Mouse (Mus musculus) CH12.LX (cell line): ENCODE measurements at regions not wholly inside any gene's neighbourhood (a gene's known extent, or its start where the extent isn't known, plus 50 kb on each side); places are given as distances from the start of the nearest gene placed in this dataset.

Experiments used
- DNase-seq: peaks from one replicate; pipeline ENCODE4 v3.0.0-alpha.2; 2013; ENCODE audit errors: extremely low read depth
- H3K27ac ChIP-seq: 2 replicates; pipeline ENCODE4 v1.5.1; 2012; ENCODE audit warnings: low read depth, mild to moderate bottlenecking, control low read depth, moderate library complexity; ENCODE audit not compliant: insufficient read depth
- H3K27me3 ChIP-seq: replicated peaks from 2 replicates; pipeline ENCODE3; 2012; ENCODE audit warnings: inconsistent platforms
- H3K36me3 ChIP-seq, 2 experiments: replicated peaks in 1 of 2; 2 replicates each; pipeline versions ENCODE3 to v1.6.1; 2012; ENCODE audit warnings: inconsistent platforms in 1 of 2, low read length in 1 of 2, mild to moderate bottlenecking in 1 of 2, mixed read lengths in 1 of 2, moderate library complexity in 1 of 2; ENCODE audit not compliant: control insufficient read depth in 1 of 2, insufficient read depth in 1 of 2
- H3K4me1 ChIP-seq, 2 experiments: 2 replicates each; pipeline ENCODE4 v1.6.1; 2012; ENCODE audit warnings: inconsistent platforms in 1 of 2, moderate library complexity in 1 of 2; ENCODE audit not compliant: insufficient read depth in 2 of 2, control insufficient read depth in 1 of 2
- H3K4me2 ChIP-seq: 2 replicates; pipeline ENCODE4 v1.6.1; 2012; ENCODE audit warnings: low read depth, mild to moderate bottlenecking, control low read depth; ENCODE audit not compliant: poor library complexity, insufficient read depth, severe bottlenecking
- H3K4me3 ChIP-seq, 3 experiments: fragments of 150-350 bp in 1 of 3; sonication (generic) in 1 of 3; replicated peaks in 1 of 3; 2 replicates each; pipeline versions ENCODE3 to v1.5.1; 2011 to 2012; ENCODE audit warnings: low read depth in 2 of 3, low read length in 2 of 3, mild to moderate bottlenecking in 2 of 3, moderate library complexity in 2 of 3, control low read depth in 1 of 3, improper control_type of control experiment in 1 of 3, inconsistent platforms in 1 of 3, mixed read lengths in 1 of 3; ENCODE audit not compliant: poor library complexity in 1 of 3
- H3K79me2 ChIP-seq: replicated peaks from 2 replicates; pipeline ENCODE4 v1.6.1; 2012; ENCODE audit warnings: mild to moderate bottlenecking, moderate library complexity; ENCODE audit not compliant: control insufficient read depth, poor library complexity, insufficient read depth, severe bottlenecking; ENCODE audit errors: extremely low read depth
- H3K9ac ChIP-seq: 2 replicates; pipeline ENCODE4 v1.6.1; 2012; ENCODE audit warnings: low read depth, mild to moderate bottlenecking, control low read depth, moderate library complexity; ENCODE audit not compliant: insufficient read depth
- H3K9me3 ChIP-seq: replicated peaks from 2 replicates; pipeline ENCODE3; 2012; ENCODE audit warnings: low read length, inconsistent platforms, mixed read lengths
- CHD2 ChIP-seq: IDR thresholded peaks from 2 replicates; pipeline ENCODE4 v1.6.1; 2011; ENCODE audit warnings: low read length, improper control_type of control experiment
- CTCF ChIP-seq, 2 experiments: IDR thresholded peaks in 1 of 2; conservative IDR thresholded peaks in 1 of 2; 2 replicates each; pipeline ENCODE4 v1.5.1; 2011 to 2012; ENCODE audit warnings: low read depth in 2 of 2, low read length in 2 of 2, improper control_type of control experiment in 1 of 2, inconsistent platforms in 1 of 2, mild to moderate bottlenecking in 1 of 2, moderate library complexity in 1 of 2
- E2F4 ChIP-seq: IDR thresholded peaks from 2 replicates; pipeline ENCODE4 v1.6.1; 2011; ENCODE audit warnings: low read depth, low read length, improper control_type of control experiment; ENCODE audit not compliant: insufficient replicate concordance
- EP300 ChIP-seq: IDR thresholded peaks from 2 replicates; pipeline ENCODE4 v1.6.1; 2011; ENCODE audit warnings: low read length, improper control_type of control experiment
- ETS1 ChIP-seq: conservative IDR thresholded peaks from 2 replicates; pipeline ENCODE4 v1.6.1; 2012; ENCODE audit warnings: low read depth, mild to moderate bottlenecking, inconsistent platforms, low read length, improper control_type of control experiment, moderate library complexity
- GABPA ChIP-seq: IDR thresholded peaks from 2 replicates; pipeline ENCODE4 v1.6.1; 2012; ENCODE audit warnings: low read depth, low read length, improper control_type of control experiment, inconsistent platforms; ENCODE audit not compliant: insufficient replicate concordance
- IRF4 ChIP-seq: IDR thresholded peaks from 2 replicates; pipeline ENCODE4 v1.6.1; 2014; ENCODE audit warnings: low read depth, mild to moderate bottlenecking, inconsistent platforms, low read length, improper control_type of control experiment
- JUN ChIP-seq: IDR thresholded peaks from 2 replicates; pipeline ENCODE4 v1.6.1; 2011; ENCODE audit warnings: low read depth, mild to moderate bottlenecking, low read length, improper control_type of control experiment, moderate library complexity; ENCODE audit not compliant: insufficient read depth
- KAT2A ChIP-seq: IDR thresholded peaks from 2 replicates; pipeline ENCODE4 v1.6.1; 2012; ENCODE audit warnings: low read length, improper control_type of control experiment, inconsistent platforms; ENCODE audit not compliant: insufficient replicate concordance
- MAX ChIP-seq: IDR thresholded peaks from 2 replicates; pipeline ENCODE4 v1.6.1; 2011; ENCODE audit warnings: low read length, improper control_type of control experiment
- MEF2A ChIP-seq: IDR thresholded peaks from 2 replicates; pipeline ENCODE4 v1.6.1; 2014; ENCODE audit warnings: low read depth, mild to moderate bottlenecking, inconsistent platforms, low read length, improper control_type of control experiment, borderline replicate concordance
- MYC ChIP-seq: IDR thresholded peaks from 2 replicates; pipeline ENCODE4 v1.6.1; 2011; ENCODE audit warnings: low read depth, mild to moderate bottlenecking, improper control_type of control experiment, low read length
- NELFE ChIP-seq: IDR thresholded peaks from 2 replicates; pipeline ENCODE4 v1.6.1; 2011; ENCODE audit warnings: low read depth, low read length, improper control_type of control experiment
- NRF1 ChIP-seq: IDR thresholded peaks from 2 replicates; pipeline ENCODE4 v1.6.1; 2014; ENCODE audit warnings: low read depth, mild to moderate bottlenecking, inconsistent platforms, low read length, improper control_type of control experiment, moderate library complexity
- PAX5 ChIP-seq: IDR thresholded peaks from 2 replicates; pipeline ENCODE4 v1.6.1; 2012; ENCODE audit warnings: low read length, inconsistent platforms, mixed read lengths
- POLR2A ChIP-seq: IDR thresholded peaks from 2 replicates; pipeline ENCODE4 v1.6.1; 2011; ENCODE audit warnings: low read depth, mild to moderate bottlenecking, improper control_type of control experiment, low read length
- POLR2AphosphoS2 ChIP-seq: IDR thresholded peaks from 2 replicates; pipeline ENCODE4 v1.6.1; 2011; ENCODE audit warnings: low read depth, low read length, improper control_type of control experiment
- SIN3A ChIP-seq: IDR thresholded peaks from 2 replicates; pipeline ENCODE4 v1.6.1; 2012; ENCODE audit warnings: low read length, improper control_type of control experiment, inconsistent platforms
- TBP ChIP-seq: conservative IDR thresholded peaks from 2 replicates; pipeline ENCODE4 v1.6.1; 2011; ENCODE audit warnings: low read depth, low read length, improper control_type of control experiment
- UBTF ChIP-seq: IDR thresholded peaks from 2 replicates; pipeline ENCODE4 v1.6.1; 2012; ENCODE audit warnings: low read depth, mild to moderate bottlenecking, inconsistent platforms, low read length, improper control_type of control experiment, moderate library complexity
- USF1 ChIP-seq: IDR thresholded peaks from 2 replicates; pipeline ENCODE4 v1.6.1; 2014; ENCODE audit warnings: low read depth, mild to moderate bottlenecking, inconsistent platforms, low read length, improper control_type of control experiment
- ZC3H11A ChIP-seq: IDR thresholded peaks from 2 replicates; pipeline ENCODE4 v1.6.1; 2012; ENCODE audit warnings: low read depth, mild to moderate bottlenecking, inconsistent platforms, low read length, improper control_type of control experiment
- ZKSCAN1 ChIP-seq: IDR thresholded peaks from 2 replicates; pipeline ENCODE4 v1.6.1; 2012; ENCODE audit warnings: low read depth, inconsistent platforms, low read length, improper control_type of control experiment, borderline replicate concordance
- ZMIZ1 ChIP-seq: IDR thresholded peaks from 2 replicates; pipeline ENCODE4 v1.6.1; 2012; ENCODE audit warnings: low read depth, mild to moderate bottlenecking, inconsistent platforms, low read length, improper control_type of control experiment
- ZNF384 ChIP-seq: IDR thresholded peaks from 2 replicates; pipeline ENCODE4 v1.6.1; 2012; ENCODE audit warnings: low read depth, low read length, improper control_type of control experiment, inconsistent platforms
- dilution Hi-C: fragments of 300-500 bp; cut with MboI; formaldehyde crosslinking; loops from 2 replicates; pipeline ENCODE4 v1.14.3; 2020; ENCODE audit warnings: low sequenced_read_pairs; ENCODE audit not compliant: extremely low pct_unique_long_range_greater_than_20kb, extremely low pct_ligation_motif_present
- in situ Hi-C: fragments of 300-500 bp; cut with MboI; formaldehyde crosslinking; loops from 3 replicates; pipeline ENCODE4 v1.14.3; 2019; ENCODE audit warnings: low sequenced_read_pairs, low pct_ligation_motif_present, low pct_unique_long_range_greater_than_20kb, mixed read lengths

GRCm38 (mm10) chr4:72379011-72379410 lies 178.3 kb upstream of the Tle1 start:
- Histone ChIP-seq H3K4me1 (no peaks in the 10 kb centered on the region), H3K79me2 (no peaks in the 10 kb centered on the region), H3K36me3 (no peaks in the 10 kb centered on the region), H3K27me3 (no peaks in the 10 kb centered on the region), H3K27ac (no peak overlapping the region), H3K4me3 (no peak overlapping the region), H3K9ac (no peak overlapping the region), H3K4me2 (no peak overlapping the region), H3K9me3 (peaks cover 55% of the 10 kb centered on the region)
- in situ Hi-C loops = no loop called here
- TF ChIP-seq TBP (no peak), POLR2A (no peak), ZKSCAN1 (no peak), MEF2A (no peak), SIN3A (no peak), NELFE (no peak), EP300 (no peak), ZC3H11A (no peak), ETS1 (no peak), GABPA (no peak), PAX5 (no peak), POLR2AphosphoS2 (no peak), UBTF (no peak), CTCF (conservative IDR thresholded peaks at IDR 0.05 in 1 of 2, IDR thresholded peaks at IDR 0.05 in 1 of 2; ENCODE audit: low read depth in 2 of 2, low read length in 2 of 2) (no peak), KAT2A (no peak), NRF1 (no peak), CHD2 (no peak), ZMIZ1 (no peak)
- dilution Hi-C loops = no loop called here
- no peak for DNase-seq

GRCm38 (mm10) chr4:72377520-72377919 lies 176.8 kb upstream of the Tle1 start:
- H3K4me1 ChIP-seq = no peaks in the 10 kb centered on the region
- dilution Hi-C loops (no loop called here), in situ Hi-C loops (no loop called here)
- no peak for DNase-seq
- H3K4me2 ChIP-seq = no peak overlapping the region
- H3K36me3 ChIP-seq = no peaks in the 10 kb centered on the region
- no peaks in the 10 kb centered on the region for H3K79me2 ChIP-seq
- no peak overlapping the region for H3K27ac ChIP-seq
- H3K27me3 ChIP-seq = no peaks in the 10 kb centered on the region
- H3K4me3 ChIP-seq = no peak overlapping the region
- no peak overlapping the region for H3K9ac ChIP-seq
- peaks cover 50% of the 10 kb centered on the region for H3K9me3 ChIP-seq
- TF ChIP-seq ZNF384 = no peak
- TF ChIP-seq MAX = no peak
- TF ChIP-seq USF1 = no peak
- TF ChIP-seq JUN = no peak
- no peak for TF ChIP-seq E2F4
- TF ChIP-seq IRF4 = no peak
- no peak for TF ChIP-seq KAT2A
- no peak for TF ChIP-seq MYC
